11 mouse cellular contexts compared by ENCODE assay signal in genomic region chr16:7725225-7725624, GRCm38 (mm10).
"Had no signal": no experiment of that assay in that cellular context is flagged by ENCODE, and none has a peak within 500 bp of the region (broad histone marks: within the 10 kb centered on the region; RNA-seq: fewer than 3 reads in every experiment).

No protein-coding gene starts in this region.

- DNase-seq: kidney, adult 2 months; kidney, postnatal 25 days; layer of hippocampus, adult 9-11 months; liver; lung, adult 18-20 months; lung, postnatal 10 days; lung, postnatal 36 days; midbrain, embryonic 14.5 days; thymus, adult 2 months; thymus, postnatal 14 days; thymus, postnatal 4 days had no signal
